Mouse (Mus musculus) regulatory T cell (primary cell): ENCODE data around the gene Vmn2r60.
"Not testable (repeated sequence)": the region's sequence is repeated elsewhere in the genome, so short reads cannot be mapped to it uniquely, and the experiment has no call there.

Source experiments
- in situ Hi-C: fragments of 300-600 bp; cut with MboI, MseI; formaldehyde crosslinking; loops from one replicate; pipeline ENCODE4 v1.15.1; 2025; ENCODE audit warnings: high pct_unique_total_duplicates

Gene Vmn2r60

GRCm38 (mm10) chr7:42107470-42107869 lies at the start of gene Vmn2r60:
Vmn2r60 (plus strand) TSS chr7:42107770.
- in situ Hi-C loops: no loop called here

GRCm38 (mm10) chr7:42058923-42059322 lies 48.6 kb upstream of the Vmn2r60 start, which contains the start of gene Vmn2r59:
Vmn2r59 (minus strand) TSS chr7:42059023.
- in situ Hi-C loops: no loop called here

GRCm38 (mm10) chr7:42107061-42107460 lies 509 bp upstream of the Vmn2r60 start:
- in situ Hi-C loops: not testable (repeated sequence)
